Mouse (Mus musculus) CD4-positive helper T cell, adult 2 months (primary cell): ENCODE measurements around the gene Baiap2.

Experiments used
- DNase-seq: peaks from one replicate; pipeline ENCODE4 v3.0.0-alpha.2; 2012; ENCODE audit warnings: low read depth, missing footprints, low spot score

The Baiap2 gene

GRCm38 (mm10) chr11:119942727-119943427 is at the start of gene Baiap2:
Gene Baiap2, plus strand, starts transcription at chr11:119942763.
- peak; percentile 99 for DNase-seq

GRCm38 (mm10) chr11:119893667-119894236 is 48.8 kb upstream of the Baiap2 start:
- DNase-seq = no peak

- peak; percentile 49 for DNase-seq
Measured at GRCm38 (mm10) chr11:119894634-119895033, 47.9 kb upstream of the Baiap2 start.

GRCm38 (mm10) chr11:119897041-119897440 is 45.5 kb upstream of the Baiap2 start:
- no peak for DNase-seq

GRCm38 (mm10) chr11:119898976-119899375 is 43.6 kb upstream of the Baiap2 start:
- no peak for DNase-seq

- DNase-seq = no peak
Measured at GRCm38 (mm10) chr11:119901174-119901573, 41.4 kb upstream of the Baiap2 start.

- no peak for DNase-seq
Measured at GRCm38 (mm10) chr11:119902891-119903290, 39.7 kb upstream of the Baiap2 start.

GRCm38 (mm10) chr11:119904621-119905286 is 37.8 kb upstream of the Baiap2 start:
- peak; percentile 74 for DNase-seq

GRCm38 (mm10) chr11:119905794-119906193 is 36.8 kb upstream of the Baiap2 start:
- DNase-seq = no peak

GRCm38 (mm10) chr11:119907006-119907650 is 35.4 kb upstream of the Baiap2 start:
- DNase-seq = no peak

GRCm38 (mm10) chr11:119907711-119908110 is 34.9 kb upstream of the Baiap2 start:
- DNase-seq = no peak

GRCm38 (mm10) chr11:119909436-119909835 is 33.1 kb upstream of the Baiap2 start:
- peak; percentile 62 for DNase-seq

GRCm38 (mm10) chr11:119912845-119913244 is 29.7 kb upstream of the Baiap2 start:
- no peak for DNase-seq

GRCm38 (mm10) chr11:119913291-119913934 is 29.1 kb upstream of the Baiap2 start, which contains the start of gene Chmp6:
Gene Chmp6, plus strand, starts transcription at chr11:119913441.
- DNase-seq = peak; percentile 86

GRCm38 (mm10) chr11:119913935-119914314 is 28.6 kb upstream of the Baiap2 start:
- no peak for DNase-seq

- DNase-seq = no peak
Measured at GRCm38 (mm10) chr11:119914381-119914780, 28.2 kb upstream of the Baiap2 start.

- DNase-seq = no peak
Measured at GRCm38 (mm10) chr11:119915666-119916065, 26.9 kb upstream of the Baiap2 start.

- no peak for DNase-seq
Measured at GRCm38 (mm10) chr11:119916102-119916790, 26.3 kb upstream of the Baiap2 start.

GRCm38 (mm10) chr11:119916834-119917469 is 25.6 kb upstream of the Baiap2 start:
- no peak for DNase-seq

GRCm38 (mm10) chr11:119918521-119918920 is 24.0 kb upstream of the Baiap2 start:
- no peak for DNase-seq

GRCm38 (mm10) chr11:119919432-119919831 is 23.1 kb upstream of the Baiap2 start:
- no peak for DNase-seq
